Mouse (Mus musculus): Measurements from ENCODE around the gene Thbs2.
"Not testable (repeated sequence)": the region's sequence is repeated elsewhere in the genome, so short reads cannot be mapped to it uniquely, and the experiment has no call there.

Thbs2 gene

GRCm38 (mm10) chr17:14635546-14636323 is 58.3 kb downstream of the Thbs2 start:
- no peak for DNase-seq (ENCODE audit: low spot score in 2 of 2)

- no peak for DNase-seq (ENCODE audit: low spot score in 2 of 2)
These were observed 65.1 kb downstream of the Thbs2 start for GRCm38 (mm10) chr17:14628901-14629300.

GRCm38 (mm10) chr17:14627828-14628338 is 66.2 kb downstream of the Thbs2 start:
- DNase-seq (ENCODE audit: low spot score in 2 of 2) = no peak

DNA sequence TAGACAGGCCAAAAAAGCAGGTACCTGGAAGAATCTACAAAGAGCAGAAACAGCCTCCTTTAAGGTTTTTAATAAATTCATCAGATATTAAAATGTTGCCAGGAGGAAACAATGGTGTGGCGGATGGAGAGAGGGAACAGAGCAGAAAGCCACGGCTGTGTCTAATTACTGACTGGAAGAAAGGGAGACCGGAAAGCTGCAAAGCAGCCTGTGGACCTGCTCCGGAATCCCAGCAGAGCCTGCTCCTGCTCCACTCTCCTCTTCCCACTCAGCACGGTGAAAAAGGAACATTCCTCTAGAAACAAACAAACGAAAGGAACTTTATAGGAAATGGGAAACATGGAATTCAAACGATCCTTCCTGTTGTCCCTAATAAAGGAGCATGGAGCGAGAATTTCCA is 69.6 kb downstream of the Thbs2 start:
- DNase-seq (ENCODE audit: low spot score in 2 of 2) = no peak

DNA sequence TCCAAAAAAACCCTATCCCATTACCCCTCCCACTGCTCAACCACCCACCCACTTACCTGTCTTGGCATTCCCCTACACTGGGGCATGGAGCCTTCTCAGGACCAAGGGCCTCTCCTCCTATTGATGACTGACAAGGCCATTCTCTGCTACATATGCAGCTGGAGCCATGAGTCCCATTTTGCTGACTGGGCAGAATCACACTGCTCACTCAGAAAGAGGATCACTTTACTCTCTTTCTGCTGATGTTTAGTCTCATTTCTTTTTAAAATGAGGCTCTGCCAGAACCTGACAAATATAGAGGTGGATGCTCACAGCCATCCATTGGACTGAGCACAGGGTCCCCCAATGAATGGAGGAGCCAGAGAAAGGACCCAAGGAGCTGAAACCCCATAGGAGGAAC is 73.0 kb downstream of the Thbs2 start:
- DNase-seq (ENCODE audit: low spot score in 2 of 2) = not testable (repeated sequence)

- DNase-seq (ENCODE audit: low spot score in 2 of 2) = no peak
These were observed 74.0 kb downstream of the Thbs2 start for GRCm38 (mm10) chr17:14620037-14620436.

- no peak for DNase-seq (ENCODE audit: low spot score in 2 of 2)
These were observed 75.0 kb downstream of the Thbs2 start for GRCm38 (mm10) chr17:14619038-14619437.
